In genomic region chr2:32823579-32824154, GRCm38 (mm10) we compare ENCODE assay signal across 15 mouse cellular contexts. TPM values are rescaled to one million over a fixed set of nuclear protein-coding genes. Genes with fewer than 3 reads are reported as not detected.
DNase-seq lines count a peak whose midpoint lies in the region; ATAC-seq and TF ChIP-seq lines count a peak whose summit lies in the region.
"Had no signal": no experiment of that assay in that cellular context is flagged by ENCODE, and none has a peak within 500 bp of the region (broad histone marks: within the 10 kb centered on the region; RNA-seq: fewer than 3 reads in every experiment).

No protein-coding gene starts in this region.

- peaks cover 0 to 11% of the 10 kb centered on the region in 2 experiments for H3K36me3 ChIP-seq in CH12.LX (replicated peaks in 1 of 2; ENCODE audit: control insufficient read depth in 1 of 2, insufficient read depth in 1 of 2, low read length in 1 of 2)
- H3K36me3 ChIP-seq in hindbrain, postnatal 0 days (ENCODE audit: insufficient read depth, low read length): peaks cover 12% of the 10 kb centered on the region
- H3K36me3 ChIP-seq: liver, embryonic 12.5 days had no signal

- dilution Hi-C loops in CH12.LX (cut with MboI; ENCODE audit: extremely low pct_ligation_motif_present, extremely low pct_unique_long_range_greater_than_20kb, low sequenced_read_pairs): no loop called here

- no peak for TF ChIP-seq CTCF in left cerebral cortex, adult 2 months (IDR thresholded peaks at IDR 0.05)
- no peak for TF ChIP-seq CTCF in CH12.LX (conservative IDR thresholded peaks at IDR 0.05 in 1 of 2, IDR thresholded peaks at IDR 0.05 in 1 of 2; ENCODE audit: low read depth in 2 of 2, low read length in 2 of 2)
- no peak for TF ChIP-seq CTCF in hindbrain, postnatal 0 days (IDR thresholded peaks at IDR 0.05; ENCODE audit: low read depth)

- peak overlapping the region; percentile 53 for H3K27ac ChIP-seq in left cerebral cortex, adult 2 months
- 0 out of 2 replicates have a peak overlapping the region, but pooled peaks have one; percentile 0 for H3K27ac ChIP-seq in CH12.LX (ENCODE audit: insufficient read depth, low read depth)
- H3K27ac ChIP-seq in hindbrain, postnatal 0 days: peak overlapping the region; percentile 52
- H3K27ac ChIP-seq: liver, embryonic 12.5 days had no signal

- no peak overlapping the region for H3K4me2 ChIP-seq in CH12.LX (ENCODE audit: insufficient read depth, low read depth, poor library complexity, severe bottlenecking)
- no peak overlapping the region for H3K4me2 ChIP-seq in hindbrain, postnatal 0 days (ENCODE audit: low read depth, low read length)
- H3K4me2 ChIP-seq: liver, embryonic 12.5 days had no signal

- no peak overlapping the region for H3K9ac ChIP-seq in CH12.LX (ENCODE audit: insufficient read depth, low read depth)
- H3K9ac ChIP-seq in hindbrain, postnatal 0 days (replicated peaks; ENCODE audit: low read length): no peak overlapping the region
- H3K9ac ChIP-seq: liver, embryonic 12.5 days had no signal

- TF ChIP-seq POLR2A in CH12.LX (IDR thresholded peaks at IDR 0.05; ENCODE audit: low read depth, low read length): no peak

- no peaks in the 10 kb centered on the region for H3K27me3 ChIP-seq in CH12.LX (replicated peaks)
- H3K27me3 ChIP-seq in hindbrain, postnatal 0 days (ENCODE audit: insufficient read depth, low read length): no peaks in the 10 kb centered on the region
- H3K27me3 ChIP-seq: liver, embryonic 12.5 days had no signal

- TF ChIP-seq RAD21 in CH12.LX (IDR thresholded peaks at IDR 0.05; ENCODE audit: low read depth, low read length): no peak

- no peaks in the 10 kb centered on the region for H3K79me2 ChIP-seq in CH12.LX (replicated peaks; ENCODE audit: control insufficient read depth, extremely low read depth, insufficient read depth, poor library complexity, severe bottlenecking)

- no peaks in the 10 kb centered on the region for H3K9me3 ChIP-seq in CH12.LX (replicated peaks; ENCODE audit: low read length)
- H3K9me3 ChIP-seq in hindbrain, postnatal 0 days (ENCODE audit: low read length): no peaks in the 10 kb centered on the region
- H3K9me3 ChIP-seq: liver, embryonic 12.5 days had no signal

- DNase-seq in left cerebral cortex, adult 2 months (ENCODE audit: extremely low spot score in 1 of 2, low spot score in 2 of 2): no peak
- DNase-seq in left cerebral cortex, postnatal 10 days (ENCODE audit: extremely low spot score in 1 of 2, low spot score in 2 of 2): no peak
- DNase-seq in A20 (ENCODE audit: low read depth, low spot score) (peak; percentile 90), CH12.LX (ENCODE audit: extremely low read depth) (peak; percentile 78)
- no peak for DNase-seq in hindbrain, postnatal 0 days (ENCODE audit: low spot score)
- no peak for DNase-seq in thymus, postnatal 10 days (ENCODE audit: low spot score in 2 of 2)
- DNase-seq: adrenal gland, postnatal 36 days; cerebellum, adult 11-12 months; kidney, adult 8-10 months; layer of hippocampus, postnatal 36 days; lung, postnatal 36 days; right cerebral cortex, postnatal 14 days had no signal

- peaks cover 3 to 56% of the 10 kb centered on the region in 2 experiments; a peak in 3 of 4 replicates for H3K4me1 ChIP-seq in CH12.LX (ENCODE audit: control insufficient read depth in 1 of 2, insufficient read depth in 2 of 2)
- no peaks in the 10 kb centered on the region for H3K4me1 ChIP-seq in hindbrain, postnatal 0 days (ENCODE audit: insufficient read depth, low read length)

- TF ChIP-seq EP300 in CH12.LX (IDR thresholded peaks at IDR 0.05; ENCODE audit: low read length): no peak; the same call in 1 of the 2 replicates

- 42% methylated on average over 8 of the region's 8 CpGs for WGBS in hindbrain, postnatal 0 days

- intact Hi-C loops in left cerebral cortex, adult 2 months (cut with DNase I): no loop called here
- intact Hi-C loops in left cerebral cortex, postnatal 10 days (cut with DNase I): no loop called here

- ATAC-seq in hindbrain, postnatal 0 days: 0 out of 2 replicates have a peak, but pooled peaks have one; percentile 10
- no peak for ATAC-seq in megakaryocyte-erythroid progenitor cell, adult 5-6 weeks (replicated peaks; ENCODE audit: low FRiP score, low TSS enrichment, poor library complexity, severe bottlenecking)
- ATAC-seq: liver, embryonic 12.5 days had no signal

- H3K4me3 ChIP-seq in left cerebral cortex, adult 2 months: no peak overlapping the region
- H3K4me3 ChIP-seq in CH12.LX (replicated peaks in 1 of 3; ENCODE audit: low read depth in 2 of 3, low read length in 2 of 3, poor library complexity in 1 of 3): no peak overlapping the region
- no peak overlapping the region for H3K4me3 ChIP-seq in hindbrain, postnatal 0 days (ENCODE audit: low read length)
- H3K4me3 ChIP-seq: liver, embryonic 12.5 days had no signal

- in situ Hi-C loops in CH12.LX (cut with MboI; ENCODE audit: low pct_ligation_motif_present, low pct_unique_long_range_greater_than_20kb, low sequenced_read_pairs): no loop called here

TF ChIP-seq in CH12.LX, 34 proteins besides CTCF, POLR2A, EP300 and RAD21:
- peak; percentile 7; the same call in 1 of the 2 replicates for TF ChIP-seq ETS1 (conservative IDR thresholded peaks at IDR 0.05; ENCODE audit: low read depth, low read length)
- no peak for TF ChIP-seq CHD2 (IDR thresholded peaks at IDR 0.05; ENCODE audit: low read length)
- 0 out of 2 replicates have a peak, but pooled peaks have one; percentile 39 for TF ChIP-seq SIN3A (IDR thresholded peaks at IDR 0.05; ENCODE audit: low read length)
- TF ChIP-seq RCOR1 (conservative IDR thresholded peaks at IDR 0.05; ENCODE audit: low read depth, low read length): no peak
- TF ChIP-seq TCF12 (IDR thresholded peaks at IDR 0.05; ENCODE audit: low read depth, low read length): peak; percentile 59; the same call in 1 of the 2 replicates

RNA-seq across cellular contexts. Expression of gene Stxbp1, which starts 23.4 kb away (rescaled TPM):
- total RNA-seq in left cerebral cortex, adult 2 months (2021): 100 to 1,000 TPM; 947 to 984 TPM
- total RNA-seq in left cerebral cortex, postnatal 10 days (2021): 100 to 1,000 TPM; 862 to 881 TPM
- total RNA-seq in CH12.LX (2012; rRNA removed): 1.4 and 2.5 TPM in 2 replicates
- total RNA-seq in CH12.LX (2014; rRNA removed): 1.5 and 1.6 TPM in 2 replicates
- 8.3 and 10.4 TPM in 2 replicates for polyA plus RNA-seq in CH12.LX (2012; ENCODE audit: insufficient read length, low read depth)
- 142 and 149 TPM in 2 replicates for total RNA-seq in hindbrain, postnatal 0 days (2014; rRNA removed)
- 318 and 348 TPM in 2 replicates for polyA plus RNA-seq in hindbrain, postnatal 0 days (2015; fragmentation: Nextera tagmentation; extraction: Ambion mirVana)
- 30.2 and 47.7 TPM in 2 replicates for total RNA-seq in megakaryocyte-erythroid progenitor cell, adult 5-6 weeks (2014; fragmentation: Nextera tagmentation)
- 6.5 and 10.4 TPM in 2 replicates for total RNA-seq in megakaryocyte-erythroid progenitor cell, adult 5-6 weeks (2017)

RNA-seq across cellular contexts. Expression of gene Cfap157, which starts 39.4 kb away (rescaled TPM):
- under 1 TPM; 0.20 to 0.61 TPM for total RNA-seq in left cerebral cortex, adult 2 months (2021)
- not detected for total RNA-seq in left cerebral cortex, postnatal 10 days (2021)
- total RNA-seq in CH12.LX (2012; rRNA removed) (not detected in 2 replicates), CH12.LX (2014; rRNA removed) (not detected in 2 replicates)
- polyA plus RNA-seq in CH12.LX (2012; ENCODE audit: insufficient read length, low read depth): 0.23 and 0.67 TPM in 2 replicates
- 0.16 and 0.40 TPM in 2 replicates for total RNA-seq in hindbrain, postnatal 0 days (2014; rRNA removed)
- polyA plus RNA-seq in hindbrain, postnatal 0 days (2015; fragmentation: Nextera tagmentation; extraction: Ambion mirVana): 0.64 and 1.1 TPM in 2 replicates
- total RNA-seq in megakaryocyte-erythroid progenitor cell, adult 5-6 weeks (2014; fragmentation: Nextera tagmentation): not detected in 2 replicates
- not detected in 2 replicates for total RNA-seq in megakaryocyte-erythroid progenitor cell, adult 5-6 weeks (2017)
- total RNA-seq: adrenal gland, postnatal 36 days; heart, postnatal 25 days had no signal

RNA-seq across cellular contexts. Expression of gene Ptrh1, which starts 48.1 kb away (rescaled TPM):
- 1 to 10 TPM; 7.9 to 9.3 TPM for total RNA-seq in left cerebral cortex, adult 2 months (2021)
- total RNA-seq in left cerebral cortex, postnatal 10 days (2021): 10 to 100 TPM in 1 of 2 experiments, 1 to 10 TPM in 1; 8.4 to 10.3 TPM
- total RNA-seq in CH12.LX (2012; rRNA removed): 9.2 and 11.1 TPM in 2 replicates
- 1.4 and 1.7 TPM in 2 replicates for total RNA-seq in CH12.LX (2014; rRNA removed)
- polyA plus RNA-seq in CH12.LX (2012; ENCODE audit: insufficient read length, low read depth): 4.6 and 6.9 TPM in 2 replicates
- total RNA-seq in hindbrain, postnatal 0 days (2014; rRNA removed): 0.75 and 2.9 TPM in 2 replicates
- 4.0 and 4.4 TPM in 2 replicates for polyA plus RNA-seq in hindbrain, postnatal 0 days (2015; fragmentation: Nextera tagmentation; extraction: Ambion mirVana)
- 5.2 and 6.9 TPM in 2 replicates for total RNA-seq in megakaryocyte-erythroid progenitor cell, adult 5-6 weeks (2014; fragmentation: Nextera tagmentation)
- 0.46 and 3.9 TPM in 2 replicates for total RNA-seq in megakaryocyte-erythroid progenitor cell, adult 5-6 weeks (2017)

RNA-seq across cellular contexts. Expression of gene Ttc16, which starts 48.2 kb away (rescaled TPM):
- total RNA-seq in left cerebral cortex, adult 2 months (2021): under 1 TPM; 0.40 to 0.52 TPM
- total RNA-seq in left cerebral cortex, postnatal 10 days (2021): under 1 TPM; 0.22 to 0.36 TPM
- total RNA-seq in CH12.LX (2012; rRNA removed) (0.81 and 0.97 TPM in 2 replicates), CH12.LX (2014; rRNA removed) (0.11 TPM in 1 of 2 replicates, not detected in the other)
- polyA plus RNA-seq in CH12.LX (2012; ENCODE audit: insufficient read length, low read depth): 0.24 TPM in 1 of 2 replicates, not detected in the other
- total RNA-seq in hindbrain, postnatal 0 days (2014; rRNA removed): 0.78 and 1.6 TPM in 2 replicates
- 0.58 and 0.76 TPM in 2 replicates for polyA plus RNA-seq in hindbrain, postnatal 0 days (2015; fragmentation: Nextera tagmentation; extraction: Ambion mirVana)
- total RNA-seq in megakaryocyte-erythroid progenitor cell, adult 5-6 weeks (2014; fragmentation: Nextera tagmentation): not detected in 2 replicates
- 1.6 TPM in 1 of 2 replicates, not detected in the other for total RNA-seq in megakaryocyte-erythroid progenitor cell, adult 5-6 weeks (2017)

RNA-seq across cellular contexts. Expression of gene Fam129b, which starts 52.2 kb away (rescaled TPM):
- total RNA-seq in left cerebral cortex, adult 2 months (2021): 10 to 100 TPM; 24.4 to 31.4 TPM
- 10 to 100 TPM; 26.0 to 26.6 TPM for total RNA-seq in left cerebral cortex, postnatal 10 days (2021)
- total RNA-seq in CH12.LX (2012; rRNA removed) (0.55 and 0.80 TPM in 2 replicates), CH12.LX (2014; rRNA removed) (0.19 and 0.26 TPM in 2 replicates)
- 0.49 and 0.50 TPM in 2 replicates for polyA plus RNA-seq in CH12.LX (2012; ENCODE audit: insufficient read length, low read depth)
- total RNA-seq in hindbrain, postnatal 0 days (2014; rRNA removed): 49.8 and 52.7 TPM in 2 replicates
- 20.8 and 23.5 TPM in 2 replicates for polyA plus RNA-seq in hindbrain, postnatal 0 days (2015; fragmentation: Nextera tagmentation; extraction: Ambion mirVana)
- 9.0 and 16.3 TPM in 2 replicates for total RNA-seq in megakaryocyte-erythroid progenitor cell, adult 5-6 weeks (2014; fragmentation: Nextera tagmentation)
- total RNA-seq in megakaryocyte-erythroid progenitor cell, adult 5-6 weeks (2017): 13.8 TPM in 2 replicates

Comparison
In these comparisons a context has a peak if more than half of its experiments do, and no peak if none do; other contexts are left out.
1. DNase-seq: peak in A20 (single experiment) and CH12.LX (single experiment); none in left cerebral cortex, adult 2 months (0 of 2), left cerebral cortex, postnatal 10 days (0 of 2), hindbrain, postnatal 0 days (single experiment) and thymus, postnatal 10 days (0 of 2).
2. H3K27ac ChIP-seq: peak in every context shown above with its lines; median percentile 53 in left cerebral cortex, adult 2 months; 52 in hindbrain, postnatal 0 days; 0 in CH12.LX.